Mouse (Mus musculus) heart, postnatal 4 days (tissue): ENCODE results near the gene Fbxl15. TPM values are rescaled to one million over a fixed set of nuclear protein-coding genes. Genes with fewer than 3 reads are reported as not detected.

Experiments
- DNase-seq: peaks from one replicate; pipeline ENCODE4 v3.0.0; 2021
- total RNA-seq, 2 experiments: library from RNA; stranded (reverse); gene quantifications; 2 replicates each; pipeline ENCODE4 v1.2.3; 2021

Fbxl15 gene
- total RNA-seq, 2 experiments from 2014 or later, result 5.5 to 7.2 TPM

DNA sequence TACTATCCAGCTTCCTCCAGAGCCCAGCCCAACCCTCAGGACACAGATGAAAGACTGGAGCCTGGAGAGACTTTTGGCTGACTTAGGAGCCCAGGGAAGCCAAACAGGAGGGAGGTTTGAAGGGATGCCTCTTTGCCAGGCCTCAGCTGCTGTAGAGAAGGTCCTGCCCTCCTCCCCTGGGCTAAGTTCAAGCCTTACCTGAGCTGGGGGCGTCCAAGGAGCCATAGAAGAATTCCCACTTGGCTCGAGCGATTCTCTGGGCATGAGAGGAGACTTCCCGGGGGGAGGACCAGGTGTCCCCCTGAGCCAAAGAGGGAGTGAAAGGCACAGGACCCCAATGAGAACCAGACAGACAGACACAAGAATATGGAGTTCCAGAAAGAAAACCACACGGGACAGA, 4.3 kb upstream of the Fbxl15 start:
- DNase-seq, result no peak

DNA sequence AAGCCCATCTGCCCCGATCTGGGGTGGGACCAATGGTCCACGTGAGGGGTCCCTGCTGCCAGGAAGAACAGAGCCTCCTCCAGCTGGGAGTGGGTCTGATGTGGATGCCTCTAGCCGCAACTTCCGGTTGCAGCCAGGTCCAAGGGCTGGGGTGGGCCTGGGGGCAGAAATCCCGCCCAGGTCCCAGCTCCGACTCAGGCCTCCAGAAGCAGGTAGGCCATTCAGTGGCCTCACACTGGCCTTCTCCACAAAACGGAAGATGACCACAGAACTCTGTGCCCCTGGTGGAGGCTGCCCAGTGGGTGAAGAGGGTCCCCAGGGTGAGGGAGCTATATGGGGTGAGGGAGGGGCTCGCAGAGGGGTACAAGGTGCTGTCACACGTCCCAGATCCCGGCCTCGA, 3.6 kb upstream of the Fbxl15 start:
- DNase-seq, result no peak

DNA sequence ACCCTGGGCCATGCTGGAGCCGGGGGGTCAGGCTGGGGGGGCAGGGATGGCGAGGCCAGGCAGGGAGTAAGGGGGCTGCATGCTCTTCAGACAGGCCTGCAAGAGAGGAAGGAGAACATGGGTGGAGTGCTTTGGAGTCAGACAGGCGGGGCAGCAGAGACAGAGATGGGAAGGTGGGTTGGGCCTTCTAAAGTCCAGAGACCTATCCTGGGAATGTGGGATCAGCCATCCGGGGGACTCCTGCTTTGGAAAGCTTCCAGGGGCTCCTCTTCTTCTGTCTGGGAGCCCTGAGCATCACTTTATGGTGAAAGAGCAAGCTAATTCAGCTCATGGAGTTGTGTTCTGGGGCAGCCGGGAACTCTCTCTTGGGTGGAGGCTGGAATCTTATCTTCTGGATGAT, 3.1 kb upstream of the Fbxl15 start:
- DNase-seq, result no peak

DNA sequence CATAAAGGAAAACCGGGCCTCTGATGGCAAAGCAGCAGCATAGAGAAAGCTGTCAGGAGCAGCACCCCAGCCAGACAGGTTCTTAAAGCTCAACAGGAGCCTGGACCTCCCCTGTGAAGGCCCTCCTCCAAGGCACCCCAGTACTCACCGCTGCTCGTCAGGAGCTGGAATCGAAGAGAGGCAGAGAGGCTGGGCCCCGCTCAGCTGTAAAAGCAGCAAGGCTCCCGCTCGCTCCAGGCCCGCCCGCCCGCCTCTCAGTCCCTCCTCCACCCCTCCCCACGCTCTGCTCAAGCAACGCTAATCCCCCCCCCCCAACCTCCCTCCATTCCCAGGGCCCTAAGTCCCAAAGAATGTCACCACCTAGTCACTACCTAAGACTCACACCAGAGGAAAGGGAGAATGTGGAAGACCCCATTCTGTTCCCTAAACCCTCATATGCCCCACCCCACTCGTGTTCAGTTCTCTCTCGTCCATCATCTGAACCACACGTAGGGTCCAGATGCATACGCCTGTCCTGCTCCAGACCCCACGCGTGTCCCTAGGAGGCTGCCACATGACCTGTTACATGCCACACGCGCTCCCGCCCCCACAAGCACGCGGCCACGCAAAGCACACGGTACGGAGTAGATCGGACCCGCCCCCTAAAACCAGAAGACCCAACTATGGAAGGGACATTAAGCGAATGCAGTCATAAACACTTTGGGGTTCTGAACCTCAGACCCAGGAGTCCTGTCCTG, 1.8 kb upstream of the Fbxl15 start:
- DNase-seq, result no peak

DNA sequence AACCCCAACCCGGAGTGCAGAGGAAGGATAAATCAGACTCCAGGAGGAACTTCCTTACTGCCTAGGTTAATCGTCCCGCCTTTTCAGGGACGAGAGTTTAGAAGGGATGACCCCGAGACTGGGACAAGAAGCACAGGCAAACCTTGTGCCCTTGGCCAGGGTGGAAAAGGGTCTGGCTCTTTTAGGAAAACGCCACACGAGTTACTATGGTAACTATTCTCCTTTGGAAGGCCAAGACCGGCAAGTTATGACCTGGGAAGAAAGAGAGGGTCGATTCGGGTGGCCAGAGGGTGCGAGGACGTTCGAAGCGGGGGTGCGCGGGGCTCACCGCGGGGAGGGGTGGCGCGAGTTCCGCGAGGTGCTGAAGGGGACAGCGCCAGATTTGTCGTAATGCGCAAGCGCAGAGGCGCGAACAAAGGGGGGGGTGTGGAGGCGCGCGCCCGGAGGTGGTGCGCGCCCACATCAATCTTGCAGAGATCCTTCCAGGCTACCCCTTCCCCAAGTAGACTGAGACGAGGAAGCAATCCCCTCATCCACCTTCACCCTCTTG, 1.2 kb upstream of the Fbxl15 start, which contains the start of gene Psd:
Gene Psd, minus strand, starts transcription at position 401 of the 550 bp plus-strand sequence.
- DNase-seq, result peak; percentile 64

DNA sequence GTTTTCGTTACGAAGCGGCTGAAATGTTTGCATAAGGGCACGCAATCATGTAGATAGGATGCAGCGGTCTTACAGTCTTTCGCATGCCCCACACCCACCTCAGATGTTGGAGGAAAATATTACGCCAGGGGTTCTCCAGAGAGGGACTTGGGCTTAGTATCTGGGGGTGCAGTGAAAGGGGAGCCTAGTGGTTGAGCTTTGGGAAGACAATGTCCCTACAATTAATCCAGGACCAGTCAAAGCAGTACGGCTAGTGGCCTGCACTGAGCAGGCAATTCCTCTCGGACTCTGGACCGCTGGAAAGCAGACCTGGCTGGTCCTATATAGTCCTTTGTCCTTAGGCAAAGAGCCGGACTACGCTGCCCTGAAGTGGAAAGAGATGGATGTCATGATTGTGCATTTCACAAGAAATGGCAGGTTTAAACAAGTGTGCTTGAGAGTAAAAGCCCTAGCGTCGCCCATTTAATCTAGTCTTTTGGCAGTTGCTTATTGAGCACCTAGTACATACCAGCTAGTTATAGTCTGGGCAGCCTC, 386 bp upstream of the Fbxl15 start:
- DNase-seq, result no peak

DNA sequence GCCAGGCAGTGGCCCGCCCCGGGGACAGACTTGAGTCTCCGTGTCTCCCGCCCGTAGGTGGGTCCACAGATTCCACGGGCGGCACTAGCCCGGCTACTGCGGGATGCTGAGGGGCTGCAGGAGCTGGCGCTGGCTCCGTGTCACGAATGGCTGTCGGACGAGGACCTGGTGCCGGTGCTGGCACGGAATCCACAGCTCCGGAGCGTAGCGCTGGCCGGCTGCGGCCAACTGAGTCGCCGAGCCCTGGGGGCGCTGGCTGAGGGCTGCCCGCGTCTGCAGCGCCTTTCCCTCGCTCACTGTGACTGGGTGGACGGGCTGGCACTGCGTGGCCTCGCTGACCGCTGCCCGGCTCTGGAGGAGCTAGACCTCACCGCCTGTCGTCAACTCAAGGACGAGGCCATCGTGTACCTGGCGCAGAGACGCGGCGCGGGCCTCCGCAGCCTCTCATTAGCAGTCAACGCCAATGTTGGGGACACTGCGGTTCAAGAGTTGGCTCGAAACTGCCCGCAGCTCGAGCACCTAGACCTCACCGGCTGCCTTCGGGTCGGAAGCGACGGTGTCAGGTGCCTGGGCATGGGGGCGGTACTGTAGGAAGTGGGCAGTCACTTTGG, 1.2 kb downstream of the Fbxl15 start:
- no peak for DNase-seq

DNA sequence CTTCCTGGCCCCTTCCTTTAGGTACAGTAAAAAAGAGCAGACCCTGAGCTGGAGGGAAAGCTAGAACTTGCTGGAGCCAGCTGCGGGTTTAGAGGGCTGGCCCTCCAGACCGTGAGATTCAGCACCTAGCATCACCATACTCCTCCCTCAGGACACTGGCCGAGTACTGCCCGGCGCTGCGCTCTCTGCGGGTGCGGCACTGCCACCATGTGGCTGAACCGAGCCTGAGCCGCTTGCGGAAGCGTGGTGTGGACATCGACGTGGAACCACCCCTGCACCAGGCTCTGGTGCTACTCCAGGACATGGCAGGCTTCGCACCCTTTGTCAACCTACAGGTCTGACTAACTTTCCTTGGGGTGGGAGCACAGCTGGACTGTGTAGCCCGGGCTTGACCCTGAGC, 2.0 kb downstream of the Fbxl15 start:
- DNase-seq, result peak; percentile 89

DNA sequence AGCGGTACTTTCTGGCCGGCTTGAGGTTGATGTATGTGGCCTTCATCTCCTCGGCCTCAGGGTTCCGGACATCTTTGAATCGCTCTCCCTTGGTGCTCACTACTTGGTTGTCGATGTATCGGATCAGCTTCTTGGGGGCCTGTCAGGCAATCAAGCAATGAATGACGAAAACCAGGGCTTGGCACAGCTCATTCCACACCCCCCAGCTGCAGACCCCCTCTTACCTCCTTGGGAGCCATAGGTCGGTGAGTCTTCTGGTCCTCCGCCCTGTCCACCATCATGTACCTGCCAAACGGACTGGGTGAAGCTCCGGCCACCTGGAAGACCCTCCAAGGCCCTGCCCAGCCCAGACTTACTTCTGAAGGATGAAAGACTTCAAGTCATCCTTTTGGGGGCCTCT, 2.7 kb downstream of the Fbxl15 start:
- no peak for DNase-seq

DNA sequence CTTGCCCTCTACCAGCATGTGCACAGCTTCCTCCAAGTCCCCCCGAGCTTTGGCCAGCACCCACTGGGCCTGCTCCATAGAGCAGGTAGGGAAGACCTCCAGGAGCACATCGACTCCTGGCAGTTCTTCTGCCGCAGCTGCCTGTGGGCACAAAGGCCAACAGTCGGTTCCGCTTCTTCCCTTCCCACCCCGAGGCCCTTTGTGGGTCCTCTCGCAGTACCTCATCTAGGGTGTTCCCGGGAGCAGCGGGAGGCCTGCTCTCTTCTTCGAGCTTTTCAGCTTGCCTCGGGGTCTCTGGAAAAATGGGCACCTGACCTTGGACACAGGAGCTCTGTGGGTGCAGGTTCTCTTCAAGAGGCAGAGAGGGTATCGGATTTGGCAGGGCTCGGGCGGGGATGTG, 3.3 kb downstream of the Fbxl15 start:
- DNase-seq, result no peak

DNA sequence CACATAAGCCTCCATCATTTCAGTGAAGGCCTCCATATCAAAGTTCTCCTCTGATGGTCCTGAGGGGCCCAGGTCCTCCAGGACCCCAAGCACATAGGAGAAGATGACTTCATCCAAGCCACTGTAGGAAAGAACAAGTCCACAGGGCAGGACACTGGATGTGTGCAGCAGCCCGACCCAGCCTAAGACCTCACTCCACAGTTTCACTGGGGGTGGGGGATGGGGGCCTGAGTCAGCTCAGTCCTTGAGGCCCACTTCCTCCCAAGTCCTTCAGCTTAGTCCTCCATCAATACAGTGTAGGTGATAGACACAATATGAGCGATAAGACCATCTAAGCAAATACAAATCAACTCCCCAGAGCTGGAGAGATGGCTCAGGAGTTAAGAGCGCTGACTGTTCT, 4.0 kb downstream of the Fbxl15 start:
- DNase-seq, result no peak

DNA sequence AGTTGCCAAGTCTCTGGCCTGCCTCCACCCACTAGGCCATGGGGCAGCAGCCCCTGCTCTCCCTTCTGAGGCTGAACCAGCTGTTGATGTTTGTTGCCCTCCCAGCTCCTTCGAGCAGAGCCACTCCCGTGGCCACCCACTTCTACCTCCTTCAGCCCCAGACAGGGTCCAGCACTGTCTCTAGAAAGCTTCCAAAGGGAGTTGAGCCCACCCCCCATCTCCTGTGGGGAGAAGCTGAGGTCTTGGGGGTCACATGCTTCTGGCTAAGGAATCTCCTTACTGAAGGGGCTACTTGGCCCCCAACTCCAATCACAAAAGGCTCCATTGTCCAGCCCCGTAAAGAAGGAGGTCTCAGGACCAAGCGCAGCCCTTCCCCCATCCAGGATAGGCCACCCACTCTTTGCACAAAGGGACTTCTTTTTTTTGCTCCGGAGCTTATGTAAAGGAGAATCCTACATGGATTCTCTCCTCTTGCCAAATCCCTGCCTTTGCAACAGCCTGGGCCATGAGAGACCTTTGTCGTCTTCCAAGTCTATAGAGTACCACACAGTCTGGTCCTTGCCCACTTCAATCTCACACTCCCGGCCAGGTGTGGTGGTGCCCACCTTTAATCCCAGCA, 4.8 kb downstream of the Fbxl15 start:
- no peak for DNase-seq

DNA sequence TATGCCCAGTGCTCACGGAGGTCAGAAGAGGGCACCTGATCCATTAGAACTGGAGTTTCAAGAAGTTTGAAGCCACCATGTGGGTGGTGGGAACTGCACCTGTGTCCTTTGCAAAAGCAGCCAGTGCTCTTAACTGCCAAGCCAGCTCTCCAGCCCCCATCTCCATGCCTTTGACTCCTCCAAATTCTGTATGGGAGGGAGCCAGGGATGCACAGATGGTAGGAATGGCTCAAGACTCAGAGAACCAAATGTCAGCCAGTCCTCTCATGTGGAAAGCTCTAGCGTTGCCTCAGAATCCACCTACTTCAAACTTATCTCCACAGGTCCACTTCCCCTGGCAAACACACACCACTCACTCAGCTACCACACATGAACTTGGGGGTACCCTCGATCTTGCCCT, 5.9 kb downstream of the Fbxl15 start:
- no peak for DNase-seq

DNA sequence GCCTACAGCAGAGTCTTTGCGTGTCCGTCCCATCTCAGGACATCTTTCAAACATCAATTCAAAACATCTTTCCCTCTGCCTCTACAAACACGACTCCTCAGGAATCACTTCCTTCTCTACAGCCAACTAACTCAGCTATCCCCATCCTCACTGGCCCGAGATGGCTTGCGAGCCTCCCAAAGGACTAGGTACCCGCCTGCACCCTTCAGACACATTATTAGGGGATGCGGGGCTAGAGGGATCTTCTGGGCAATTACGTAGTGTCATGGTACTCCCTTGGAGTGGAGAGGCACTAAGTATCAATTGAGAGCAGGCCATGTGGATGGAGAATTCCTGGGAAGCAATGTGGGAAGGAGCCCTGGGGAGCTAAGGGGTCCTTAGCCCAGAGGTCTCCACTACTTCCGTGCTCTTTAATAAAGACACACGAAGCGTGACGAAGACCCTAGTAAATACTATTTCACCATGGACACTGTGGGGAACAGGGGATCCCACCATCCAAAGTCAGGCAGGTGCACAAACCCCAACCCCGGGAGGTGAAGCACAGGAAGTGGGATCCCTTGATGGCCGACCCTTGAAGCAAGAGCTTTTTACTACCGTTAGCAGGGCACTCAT, 9.8 kb downstream of the Fbxl15 start:
- no peak for DNase-seq

DNA sequence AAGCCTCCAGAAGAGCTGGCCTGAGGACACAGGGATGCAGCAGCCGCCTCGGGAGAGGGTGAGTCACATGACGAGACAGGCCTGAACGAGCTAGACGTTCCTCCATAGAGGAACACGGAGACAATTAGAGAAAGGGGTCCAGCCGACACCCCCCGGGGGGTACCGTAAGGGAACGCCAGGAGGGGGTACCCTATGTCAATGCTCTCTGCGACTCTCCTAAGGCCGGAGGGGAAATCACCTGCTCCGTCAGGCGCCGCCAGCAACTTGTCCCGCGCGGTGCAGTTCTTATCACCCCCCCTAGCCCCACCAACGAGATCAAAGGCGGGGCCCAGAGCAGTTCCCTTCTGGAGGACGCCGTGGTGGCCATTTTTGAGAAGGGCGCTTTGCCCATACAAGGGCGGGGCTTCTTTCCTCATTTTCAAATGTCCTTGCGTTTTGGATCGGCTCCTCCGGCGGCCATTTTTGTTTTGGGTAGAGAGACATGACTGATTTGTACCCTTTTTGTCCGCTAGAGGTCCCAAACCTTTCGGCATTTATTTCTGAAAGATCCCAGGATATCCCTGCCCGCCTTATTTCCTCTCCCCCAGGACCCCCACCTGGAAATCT, 10.4 kb downstream of the Fbxl15 start, which contains the start of gene Cuedc2:
Gene Cuedc2, minus strand, starts transcription at position 372 of the 606 bp plus-strand sequence.
- DNase-seq, result peak; percentile 98

DNA sequence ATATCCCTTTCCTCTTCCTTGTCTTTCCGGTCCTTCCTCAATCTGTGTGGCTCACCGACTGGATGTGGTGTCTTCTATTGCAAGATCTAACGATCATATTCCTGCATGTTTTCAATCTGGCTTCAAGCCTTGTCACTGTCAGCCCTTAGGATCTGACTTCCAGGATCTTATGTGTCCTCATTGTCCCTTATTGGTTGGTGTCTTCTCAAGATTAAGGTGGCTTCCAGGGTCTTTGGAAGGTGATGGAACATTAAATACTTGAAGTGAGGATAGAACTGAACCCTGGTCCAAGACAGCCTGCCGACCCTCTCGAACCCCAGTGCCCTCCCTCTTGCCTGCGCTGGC, 10.9 kb downstream of the Fbxl15 start:
- DNase-seq, result no peak

DNA sequence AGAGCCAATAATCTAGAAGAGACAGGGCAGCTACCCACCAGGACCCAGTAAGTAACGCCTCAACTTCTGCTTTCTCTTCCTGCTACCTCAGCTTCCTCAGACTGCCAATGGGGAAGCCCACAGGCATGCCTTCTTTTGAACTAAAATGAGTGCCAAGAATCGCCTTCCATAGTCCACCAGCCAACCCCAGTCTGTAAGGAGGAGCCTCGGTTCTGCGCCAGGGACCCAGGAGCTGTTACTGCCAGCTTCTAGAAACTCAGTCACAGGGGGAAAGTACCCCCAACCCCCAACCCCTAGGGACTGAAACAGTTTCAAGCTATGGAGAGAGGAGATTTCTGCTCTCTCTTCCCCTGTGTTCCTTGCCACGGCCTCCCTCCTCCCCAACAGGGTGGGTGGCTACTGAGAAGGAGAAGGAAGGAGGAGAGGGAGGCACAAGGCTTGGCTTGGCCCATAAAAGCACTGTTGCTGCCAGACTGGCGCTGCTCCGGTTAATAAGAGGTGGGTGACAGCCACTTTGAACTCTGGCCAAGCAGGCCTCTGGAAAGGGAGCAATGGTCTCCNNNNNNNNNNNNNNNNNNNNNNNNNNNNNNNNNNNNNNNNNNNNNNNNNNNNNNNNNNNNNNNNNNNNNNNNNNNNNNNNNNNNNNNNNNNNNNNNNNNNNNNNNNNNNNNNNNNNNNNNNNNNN, 11.4 kb downstream of the Fbxl15 start:
- peak; percentile 76 for DNase-seq

DNA sequence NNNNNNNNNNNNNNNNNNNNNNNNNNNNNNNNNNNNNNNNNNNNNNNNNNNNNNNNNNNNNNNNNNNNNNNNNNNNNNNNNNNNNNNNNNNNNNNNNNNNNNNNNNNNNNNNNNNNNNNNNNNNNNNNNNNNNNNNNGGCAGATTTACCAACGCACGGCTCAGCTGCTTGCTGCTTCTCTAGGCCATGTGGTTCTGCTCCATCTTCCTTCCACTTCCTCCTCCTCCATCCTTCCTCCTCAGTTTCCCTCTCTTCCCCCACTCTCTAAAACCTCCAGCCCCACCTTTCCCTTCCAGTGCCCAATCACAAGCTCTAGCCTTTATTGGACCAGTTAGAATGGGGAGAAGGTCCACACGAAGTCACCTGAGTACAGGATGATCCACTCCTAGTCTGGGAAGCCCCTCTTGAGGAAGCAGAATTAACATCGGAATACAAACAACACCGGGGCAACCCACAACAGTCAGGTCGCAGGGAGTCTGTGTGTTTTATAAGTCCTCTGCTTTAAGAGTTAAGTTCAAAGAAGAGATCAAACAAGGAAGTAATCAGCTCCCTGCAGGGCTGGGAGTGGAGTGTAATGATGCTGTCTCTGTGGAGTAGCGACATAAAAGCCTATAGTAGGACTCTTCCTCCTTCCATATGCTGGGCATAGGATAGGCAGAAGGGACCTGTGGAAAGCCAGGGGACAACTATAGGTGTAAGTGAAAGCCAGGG, 16.9 kb downstream of the Fbxl15 start:
- DNase-seq, result no peak

DNA sequence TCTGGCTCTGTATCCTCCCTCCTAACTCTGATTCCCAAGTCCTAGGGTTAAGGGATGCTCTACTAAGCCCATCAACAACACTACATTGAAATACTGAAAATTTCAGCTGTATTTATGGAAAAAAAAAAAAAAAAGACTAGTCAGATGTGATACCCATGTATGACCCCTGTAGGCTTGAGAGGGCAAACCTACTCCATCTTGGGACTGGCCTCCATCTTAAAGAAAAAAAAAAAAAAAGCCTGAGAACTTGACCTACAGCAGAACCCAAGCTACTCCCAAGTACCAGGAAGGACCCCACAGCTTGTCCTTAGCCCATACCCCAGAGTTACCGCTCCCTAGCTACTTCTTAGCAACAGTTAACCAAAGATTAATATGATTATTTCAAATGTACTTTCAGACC, 19.2 kb downstream of the Fbxl15 start:
- DNase-seq, result no peak

DNA sequence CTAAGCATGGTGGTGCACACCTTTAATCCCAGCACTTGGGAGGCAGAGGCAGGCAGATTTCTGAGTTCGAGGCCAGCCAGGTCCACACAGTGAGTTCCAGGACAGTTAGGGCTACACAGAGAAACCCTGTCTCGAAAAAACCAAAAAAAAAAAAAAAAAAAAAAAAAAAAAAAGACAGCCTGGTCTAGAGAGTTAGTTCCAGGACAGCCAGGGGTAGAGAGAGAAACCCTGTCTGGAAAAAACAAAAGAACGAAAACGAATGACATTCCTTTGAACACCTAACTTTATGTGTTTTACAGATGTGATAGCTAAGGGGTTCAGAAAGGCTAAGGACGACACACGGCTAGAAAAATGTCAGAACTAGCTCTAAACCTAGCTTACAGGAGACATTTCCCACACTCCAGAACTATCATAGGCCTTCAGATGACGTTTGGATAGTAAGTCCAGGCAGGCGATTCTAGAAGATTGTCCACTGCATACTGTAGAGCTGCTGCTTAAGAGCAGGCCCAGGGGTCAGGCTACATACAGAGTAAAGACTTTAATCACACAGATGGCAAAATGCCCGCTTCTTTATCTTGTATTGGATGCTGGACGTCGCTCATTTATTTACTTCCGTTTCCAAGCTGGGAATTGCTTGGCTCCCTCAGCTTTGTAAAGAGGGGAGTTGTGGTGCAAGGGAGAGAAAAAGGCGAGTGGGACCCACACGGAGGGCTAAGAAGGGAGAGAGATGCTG, 20.1 kb downstream of the Fbxl15 start:
- no peak for DNase-seq
